Mouse (Mus musculus) myocyte (in vitro differentiated cells): Measurements from ENCODE around the gene Tacc2.

Experiments used
- CEBPB ChIP-seq: IDR thresholded peaks from 2 replicates; pipeline ENCODE4 v1.6.1; 2011; ENCODE audit warnings: mild to moderate bottlenecking, moderate library complexity; ENCODE audit not compliant: poor library complexity, insufficient read depth, severe bottlenecking
- E2F4 ChIP-seq: IDR thresholded peaks from one replicate; pipeline ENCODE4 v1.6.1; 2011; ENCODE audit warnings: mild to moderate bottlenecking, control low read depth, moderate library complexity; ENCODE audit not compliant: insufficient read depth
- MAX ChIP-seq: IDR thresholded peaks from one replicate; pipeline ENCODE4 v1.6.1; 2011; ENCODE audit warnings: low read depth, mild to moderate bottlenecking, control low read depth
- MYOD1 ChIP-seq, 3 experiments: IDR thresholded peaks; one replicate each; pipeline ENCODE4 v1.6.1; 2011; ENCODE audit warnings: control low read depth in 2 of 3, low read depth in 2 of 3, mild to moderate bottlenecking in 2 of 3, moderate library complexity in 1 of 3; ENCODE audit not compliant: insufficient read length in 2 of 3, control insufficient read depth in 1 of 3
- MYOG ChIP-seq, 3 experiments: IDR thresholded peaks; one replicate each; pipeline ENCODE4 v1.6.1; 2011; ENCODE audit warnings: control low read depth in 2 of 3, low read depth in 2 of 3, mild to moderate bottlenecking in 2 of 3; ENCODE audit not compliant: insufficient read length in 2 of 3, control insufficient read depth in 1 of 3, insufficient read depth in 1 of 3
- POLR2A ChIP-seq: IDR thresholded peaks from one replicate; pipeline ENCODE4 v1.6.1; 2011; ENCODE audit warnings: low read depth, mild to moderate bottlenecking, control low read depth, moderate library complexity; ENCODE audit not compliant: insufficient read length
- POLR2AphosphoS2 ChIP-seq: IDR thresholded peaks from one replicate; pipeline ENCODE4 v1.6.1; 2011; ENCODE audit warnings: low read depth, control low read depth; ENCODE audit not compliant: insufficient read length
- REST ChIP-seq: IDR thresholded peaks from one replicate; pipeline ENCODE4 v1.6.1; 2011; ENCODE audit warnings: mild to moderate bottlenecking, control low read depth, moderate library complexity; ENCODE audit not compliant: insufficient read depth, insufficient read length
- SRF ChIP-seq: IDR thresholded peaks from one replicate; pipeline ENCODE4 v1.6.1; 2011; ENCODE audit warnings: low read depth; ENCODE audit not compliant: control insufficient read depth, insufficient read length
- TCF12 ChIP-seq: IDR thresholded peaks from one replicate; pipeline ENCODE4 v1.6.1; 2011; ENCODE audit warnings: mild to moderate bottlenecking, control low read depth; ENCODE audit not compliant: poor library complexity, insufficient read depth, severe bottlenecking
- TCF3 ChIP-seq: IDR thresholded peaks from one replicate; pipeline ENCODE4 v1.6.1; 2011; ENCODE audit warnings: low read depth, control low read depth; ENCODE audit not compliant: insufficient read length
- USF1 ChIP-seq: IDR thresholded peaks from one replicate; pipeline ENCODE4 v1.6.1; 2011; ENCODE audit warnings: low read depth, mild to moderate bottlenecking, control low read depth, moderate library complexity

DNA sequence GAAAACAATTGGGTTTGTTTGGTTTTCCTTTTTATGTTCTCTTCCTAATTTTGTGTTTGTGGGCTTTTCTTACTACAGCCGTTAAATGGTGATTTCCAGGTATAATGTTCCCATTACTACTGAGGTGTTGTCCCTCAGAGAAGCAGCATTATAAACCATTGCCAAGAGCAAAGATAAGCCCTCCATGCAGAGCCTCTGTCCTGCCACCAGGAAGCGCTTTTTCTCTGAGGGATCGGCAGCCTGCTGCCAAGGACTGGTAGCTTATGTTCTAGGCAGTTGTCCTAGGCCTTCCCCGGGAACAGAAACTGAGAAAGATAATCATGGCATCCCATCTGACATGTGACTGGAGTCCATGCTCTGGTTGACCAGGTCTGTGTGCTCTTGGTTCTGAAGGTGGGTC is 171.9 kb downstream of the Tacc2 start:
- TF ChIP-seq MAX (no peak), E2F4 (no peak), POLR2A (no peak), MYOG (IDR thresholded peaks at IDR 0.05; ENCODE audit: control insufficient read depth in 1 of 3, insufficient read depth in 1 of 3, insufficient read length in 2 of 3, low read depth in 2 of 3) (no peak), CEBPB (no peak), TCF12 (no peak), POLR2AphosphoS2 (no peak), MYOD1 (IDR thresholded peaks at IDR 0.05; ENCODE audit: control insufficient read depth in 1 of 3, insufficient read length in 2 of 3, low read depth in 2 of 3) (no peak), USF1 (no peak), TCF3 (no peak), SRF (no peak), REST (no peak)
